Comparison of ENCODE assay signal across 11 mouse cellular contexts in the genomic region with DNA sequence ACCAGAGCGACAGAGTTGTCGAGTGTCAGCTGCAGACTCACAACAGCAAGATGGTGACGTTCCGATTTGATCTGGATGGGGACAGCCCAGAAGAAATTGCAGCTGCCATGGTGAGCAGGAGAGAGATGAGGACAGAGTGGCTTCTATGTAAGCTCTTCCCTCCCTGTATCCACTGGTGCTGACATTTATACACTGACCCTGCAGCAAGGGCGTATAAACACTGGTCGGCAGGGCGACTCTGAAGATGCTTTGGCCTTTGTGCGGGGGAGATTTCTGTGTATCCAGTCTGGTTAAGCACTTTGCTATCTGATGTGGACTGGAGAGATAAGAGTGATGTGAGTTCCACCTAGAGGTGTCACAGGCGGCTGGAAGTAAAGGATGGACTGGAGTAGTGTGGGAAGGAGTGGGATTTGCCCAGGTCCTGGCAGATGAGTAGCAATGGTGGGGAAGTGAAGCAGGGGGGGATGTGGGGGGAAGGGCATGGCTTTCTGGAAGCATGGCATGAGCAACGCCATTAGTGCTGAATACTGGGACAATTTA. TPM values are rescaled to one million over a fixed set of nuclear protein-coding genes. Genes with fewer than 3 reads are reported as not detected.
A peak's percentile ranks its signal among the peaks of the same experiment; 100 is the strongest.
DNase-seq lines count a peak whose midpoint lies in the region; ATAC-seq and TF ChIP-seq lines count a peak whose summit lies in the region.
"Had no signal": no experiment of that assay in that cellular context is flagged by ENCODE, and none has a peak within 500 bp of the region (broad histone marks: within the 10 kb centered on the region; RNA-seq: fewer than 3 reads in every experiment).

No protein-coding gene starts in this region.

- no peaks in the 10 kb centered on the region for H3K9me3 ChIP-seq in forebrain, embryonic 11.5 days (ENCODE audit: control insufficient read depth, low read length)
- H3K9me3 ChIP-seq in forebrain, embryonic 12.5 days = no peaks in the 10 kb centered on the region
- no peaks in the 10 kb centered on the region for H3K9me3 ChIP-seq in liver, embryonic 15.5 days (replicated peaks)
- no peaks in the 10 kb centered on the region for H3K9me3 ChIP-seq in stomach, postnatal 0 days (ENCODE audit: control insufficient read depth, low read length)
- H3K9me3 ChIP-seq: embryonic facial prominence, embryonic 15.5 days had no signal

- peaks cover 8% of the 10 kb centered on the region for H3K27me3 ChIP-seq in forebrain, embryonic 11.5 days (ENCODE audit: control insufficient read depth, insufficient read depth, low read length)
- H3K27me3 ChIP-seq in forebrain, embryonic 12.5 days = peaks cover 43% of the 10 kb centered on the region
- H3K27me3 ChIP-seq in liver, embryonic 15.5 days = peaks cover 72% of the 10 kb centered on the region
- no peaks in the 10 kb centered on the region for H3K27me3 ChIP-seq in stomach, postnatal 0 days (ENCODE audit: control insufficient read depth, insufficient read depth, low read length)

- H3K27ac ChIP-seq in forebrain, embryonic 11.5 days (ENCODE audit: low read depth, low read length) = no peak overlapping the region
- no peak overlapping the region for H3K27ac ChIP-seq in forebrain, embryonic 12.5 days
- 0 out of 2 replicates have a peak overlapping the region, but pooled peaks have one; percentile 6 for H3K27ac ChIP-seq in liver, embryonic 15.5 days (replicated peaks)
- no peak overlapping the region for H3K27ac ChIP-seq in stomach, postnatal 0 days (replicated peaks)
- H3K27ac ChIP-seq: embryonic facial prominence, embryonic 15.5 days; heart, adult 2 months had no signal

- no peak overlapping the region for H3K4me2 ChIP-seq in forebrain, embryonic 11.5 days (ENCODE audit: low read depth, low read length, severe bottlenecking)
- H3K4me2 ChIP-seq in forebrain, embryonic 12.5 days = no peak overlapping the region
- no peak overlapping the region for H3K4me2 ChIP-seq in liver, embryonic 15.5 days
- H3K4me2 ChIP-seq in stomach, postnatal 0 days (replicated peaks; ENCODE audit: low read depth) = no peak overlapping the region
- H3K4me2 ChIP-seq: embryonic facial prominence, embryonic 15.5 days had no signal

- DNase-seq in forebrain, embryonic 11.5 days (ENCODE audit: low spot score) = peak; percentile 57
- peak; percentile 49 for DNase-seq in testis, postnatal 10 days (ENCODE audit: low spot score)
- no peak for DNase-seq in testis, postnatal 14 days (ENCODE audit: low spot score)
- DNase-seq in stomach, postnatal 0 days (ENCODE audit: low spot score) = peak; percentile 45
- DNase-seq in layer of hippocampus, adult 9-10 months (ENCODE audit: low spot score) = no peak
- DNase-seq in c-Kit-positive CD71-positive TER-119-positive erythroid progenitor cells, embryonic 14.5 days (ENCODE audit: low spot score) = no peak
- DNase-seq: adrenal gland, adult 2 months; heart, adult 2 months had no signal

- no peak overlapping the region for H3K9ac ChIP-seq in forebrain, embryonic 11.5 days (ENCODE audit: low read length)
- no peak overlapping the region; the same call in 1 of the 2 replicates for H3K9ac ChIP-seq in forebrain, embryonic 12.5 days
- no peak overlapping the region for H3K9ac ChIP-seq in liver, embryonic 15.5 days
- H3K9ac ChIP-seq in stomach, postnatal 0 days (ENCODE audit: low read length) = no peak overlapping the region
- H3K9ac ChIP-seq: embryonic facial prominence, embryonic 15.5 days had no signal

- 32% methylated on average over 10 of the region's 10 CpGs for WGBS in forebrain, embryonic 11.5 days
- WGBS in forebrain, embryonic 12.5 days = 33% methylated on average over 10 of the region's 10 CpGs
- WGBS in liver, embryonic 15.5 days (ENCODE audit: insufficient replicate concordance) = 22% methylated on average over 10 of the region's 10 CpGs
- WGBS in stomach, postnatal 0 days = 19% methylated on average over 10 of the region's 10 CpGs

- TF ChIP-seq CTCF in stomach, postnatal 0 days (IDR thresholded peaks at IDR 0.05; ENCODE audit: low read depth) = no peak

- H3K4me1 ChIP-seq in forebrain, embryonic 11.5 days (replicated peaks; ENCODE audit: control insufficient read depth, insufficient read depth, low read length) = peaks cover 5% of the 10 kb centered on the region
- peaks cover 10% of the 10 kb centered on the region for H3K4me1 ChIP-seq in forebrain, embryonic 12.5 days
- H3K4me1 ChIP-seq in liver, embryonic 15.5 days (replicated peaks) = peaks cover 31% of the 10 kb centered on the region
- H3K4me1 ChIP-seq in stomach, postnatal 0 days (replicated peaks; ENCODE audit: control insufficient read depth, insufficient read depth) = no peaks in the 10 kb centered on the region

- H3K36me3 ChIP-seq in forebrain, embryonic 11.5 days (ENCODE audit: control insufficient read depth, insufficient read depth, low read length) = no peaks in the 10 kb centered on the region
- H3K36me3 ChIP-seq in forebrain, embryonic 12.5 days (replicated peaks) = no peaks in the 10 kb centered on the region
- no peaks in the 10 kb centered on the region for H3K36me3 ChIP-seq in liver, embryonic 15.5 days (replicated peaks)
- H3K36me3 ChIP-seq in stomach, postnatal 0 days (ENCODE audit: control insufficient read depth, insufficient read depth, low read length) = no peaks in the 10 kb centered on the region
- H3K36me3 ChIP-seq: embryonic facial prominence, embryonic 15.5 days had no signal

- H3K4me3 ChIP-seq in forebrain, embryonic 11.5 days (ENCODE audit: low read depth, low read length) = no peak overlapping the region
- H3K4me3 ChIP-seq in forebrain, embryonic 12.5 days (replicated peaks) = no peak overlapping the region
- no peak overlapping the region for H3K4me3 ChIP-seq in liver, embryonic 15.5 days (replicated peaks)
- H3K4me3 ChIP-seq in stomach, postnatal 0 days (ENCODE audit: low read depth, low read length) = no peak overlapping the region
- H3K4me3 ChIP-seq: embryonic facial prominence, embryonic 15.5 days; heart, adult 2 months had no signal

- TF ChIP-seq EP300 in stomach, postnatal 0 days (optimal IDR thresholded peaks at IDR 0.05) = no peak

- ATAC-seq in forebrain, embryonic 11.5 days (replicated peaks; ENCODE audit: low FRiP score) = no peak
- no peak for ATAC-seq in forebrain, embryonic 12.5 days (ENCODE audit: low FRiP score)
- ATAC-seq in liver, embryonic 15.5 days (ENCODE audit: insufficient read depth) = peak; percentile 66
- ATAC-seq in stomach, postnatal 0 days (ENCODE audit: low FRiP score, low TSS enrichment) = peak; percentile 41; the same call in 1 of the 2 replicates

RNA-seq across cellular contexts. Expression of a gene that starts 9.2 kb away (rescaled TPM):
- polyA plus RNA-seq in forebrain, embryonic 11.5 days (2014; fragmentation: Nextera tagmentation; extraction: Ambion mirVana) = 1.3 and 2.0 TPM in 2 replicates
- polyA plus RNA-seq in forebrain, embryonic 12.5 days (2016; fragmentation: Nextera tagmentation; extraction: Ambion mirVana) = 1.6 TPM in 2 replicates
- 0.67 TPM in 2 replicates for polyA plus RNA-seq in liver, embryonic 15.5 days (2015; fragmentation: Nextera tagmentation; extraction: Ambion mirVana)
- 0.30 and 0.33 TPM in 2 replicates for polyA plus RNA-seq in stomach, postnatal 0 days (2015; fragmentation: Nextera tagmentation; extraction: Ambion mirVana)

RNA-seq across cellular contexts. Expression of a gene that starts 9.3 kb away (rescaled TPM):
- 179 and 181 TPM in 2 replicates for polyA plus RNA-seq in forebrain, embryonic 11.5 days (2014; fragmentation: Nextera tagmentation; extraction: Ambion mirVana)
- 178 and 183 TPM in 2 replicates for polyA plus RNA-seq in forebrain, embryonic 12.5 days (2016; fragmentation: Nextera tagmentation; extraction: Ambion mirVana)
- 80.5 and 87.1 TPM in 2 replicates for polyA plus RNA-seq in liver, embryonic 15.5 days (2015; fragmentation: Nextera tagmentation; extraction: Ambion mirVana)
- 175 and 180 TPM in 2 replicates for polyA plus RNA-seq in stomach, postnatal 0 days (2015; fragmentation: Nextera tagmentation; extraction: Ambion mirVana)

RNA-seq across cellular contexts. Expression of a gene that starts 9.3 kb away (rescaled TPM):
- polyA plus RNA-seq in forebrain, embryonic 11.5 days (2014; fragmentation: Nextera tagmentation; extraction: Ambion mirVana) = 5.3 and 7.6 TPM in 2 replicates
- 5.7 and 7.5 TPM in 2 replicates for polyA plus RNA-seq in forebrain, embryonic 12.5 days (2016; fragmentation: Nextera tagmentation; extraction: Ambion mirVana)
- 5.1 and 6.7 TPM in 2 replicates for polyA plus RNA-seq in liver, embryonic 15.5 days (2015; fragmentation: Nextera tagmentation; extraction: Ambion mirVana)
- polyA plus RNA-seq in stomach, postnatal 0 days (2015; fragmentation: Nextera tagmentation; extraction: Ambion mirVana) = 15.9 and 18.4 TPM in 2 replicates

RNA-seq across cellular contexts. Expression of a gene that starts 16.1 kb away (rescaled TPM):
- polyA plus RNA-seq in forebrain, embryonic 11.5 days (2014; fragmentation: Nextera tagmentation; extraction: Ambion mirVana) = 119 TPM in 2 replicates
- polyA plus RNA-seq in forebrain, embryonic 12.5 days (2016; fragmentation: Nextera tagmentation; extraction: Ambion mirVana) = 90.4 and 93.1 TPM in 2 replicates
- polyA plus RNA-seq in liver, embryonic 15.5 days (2015; fragmentation: Nextera tagmentation; extraction: Ambion mirVana) = 77.2 and 81.7 TPM in 2 replicates
- polyA plus RNA-seq in stomach, postnatal 0 days (2015; fragmentation: Nextera tagmentation; extraction: Ambion mirVana) = 141 and 157 TPM in 2 replicates

RNA-seq across cellular contexts. Expression of a gene that starts 23.8 kb away (rescaled TPM):
- 59.4 and 64.3 TPM in 2 replicates for polyA plus RNA-seq in forebrain, embryonic 11.5 days (2014; fragmentation: Nextera tagmentation; extraction: Ambion mirVana)
- 43.7 and 49.6 TPM in 2 replicates for polyA plus RNA-seq in forebrain, embryonic 12.5 days (2016; fragmentation: Nextera tagmentation; extraction: Ambion mirVana)
- 20.3 and 25.4 TPM in 2 replicates for polyA plus RNA-seq in liver, embryonic 15.5 days (2015; fragmentation: Nextera tagmentation; extraction: Ambion mirVana)
- 62.3 and 64.9 TPM in 2 replicates for polyA plus RNA-seq in stomach, postnatal 0 days (2015; fragmentation: Nextera tagmentation; extraction: Ambion mirVana)

Comparison
In these comparisons a context has a peak if more than half of its experiments do, and no peak if none do; other contexts are left out.
1. DNase-seq: peak in forebrain, embryonic 11.5 days (single experiment), testis, postnatal 10 days (single experiment) and stomach, postnatal 0 days (single experiment); none in testis, postnatal 14 days (single experiment), layer of hippocampus, adult 9-10 months (single experiment) and c-Kit-positive CD71-positive TER-119-positive erythroid progenitor cells, embryonic 14.5 days (single experiment).
2. ATAC-seq: peak in liver, embryonic 15.5 days (single experiment) and stomach, postnatal 0 days (single experiment); none in forebrain, embryonic 11.5 days (single experiment) and forebrain, embryonic 12.5 days (single experiment).